Mouse (Mus musculus) heart, embryonic 11.5 days (tissue): ENCODE data around the gene C530008M17Rik. TPM values are rescaled to one million over a fixed set of nuclear protein-coding genes. Genes with fewer than 3 reads are reported as not detected.

Source experiments
- ATAC-seq: fragments of 200-750 bp; cut with Nextera tagmentation; replicated peaks from 2 replicates; pipeline ENCODE4 v1.8.0; 2017; ENCODE audit warnings: moderate library complexity; ENCODE audit not compliant: insufficient number of reproducible peaks, low FRiP score, low TSS enrichment
- H3K27ac ChIP-seq: fragments of 300-500 bp; sonication (generic); 2 replicates; pipeline ENCODE4 v1.5.1; 2014; ENCODE audit warnings: mild to moderate bottlenecking, low read depth, low read length
- H3K27me3 ChIP-seq: fragments of 300-500 bp; sonication (generic); 2 replicates; pipeline ENCODE4 v1.6.1; 2014; ENCODE audit warnings: mild to moderate bottlenecking, low read length, mixed read lengths; ENCODE audit not compliant: control insufficient read depth, insufficient read depth
- H3K36me3 ChIP-seq: fragments of 300-500 bp; sonication (generic); 2 replicates; pipeline ENCODE4 v1.6.1; 2014; ENCODE audit warnings: mild to moderate bottlenecking, low read length, moderate library complexity, mixed read lengths; ENCODE audit not compliant: control insufficient read depth, insufficient read depth
- H3K4me1 ChIP-seq: fragments of 300-500 bp; sonication (generic); 2 replicates; pipeline ENCODE4 v1.6.1; 2014; ENCODE audit warnings: low read length; ENCODE audit not compliant: control insufficient read depth, insufficient read depth
- H3K4me2 ChIP-seq: fragments of 300-500 bp; sonication (generic); 2 replicates; pipeline ENCODE4 v1.6.1; 2014; ENCODE audit warnings: mild to moderate bottlenecking, moderate library complexity
- H3K4me3 ChIP-seq: fragments of 300-500 bp; sonication (generic); 2 replicates; pipeline ENCODE4 v1.5.1; 2014; ENCODE audit warnings: low read depth, low read length
- H3K9ac ChIP-seq: fragments of 300-500 bp; sonication (generic); 2 replicates; pipeline ENCODE4 v1.6.1; 2014; ENCODE audit warnings: mild to moderate bottlenecking, low read depth, low read length, moderate library complexity
- H3K9me3 ChIP-seq: fragments of 300-500 bp; sonication (generic); replicated peaks from 2 replicates; pipeline ENCODE4 v1.6.1; 2016; ENCODE audit warnings: low read length; ENCODE audit not compliant: control insufficient read depth
- WGBS: fragments of 180-500 bp; shearing (Covaris S2); extraction: QIAGEN DNeasy Blood & Tissue Kit; methylation state at CpG from one replicate; pipeline ENCODE4 v1.1.7; 2014; ENCODE audit not compliant: insufficient replicate concordance; 5-methylcytosine and 5-hydroxymethylcytosine counted together
- polyA plus RNA-seq: library from polyadenylated mRNA; unstranded; fragments of >200 nt; fragmentation: Nextera tagmentation; extraction: Ambion mirVana; gene quantifications from 2 replicates; pipeline ENCODE4 v1.2.1, GENCODE M21; 2014

Gene C530008M17Rik
- polyA plus RNA-seq, 1 experiment from 2014 or later: 34.8 TPM

DNA sequence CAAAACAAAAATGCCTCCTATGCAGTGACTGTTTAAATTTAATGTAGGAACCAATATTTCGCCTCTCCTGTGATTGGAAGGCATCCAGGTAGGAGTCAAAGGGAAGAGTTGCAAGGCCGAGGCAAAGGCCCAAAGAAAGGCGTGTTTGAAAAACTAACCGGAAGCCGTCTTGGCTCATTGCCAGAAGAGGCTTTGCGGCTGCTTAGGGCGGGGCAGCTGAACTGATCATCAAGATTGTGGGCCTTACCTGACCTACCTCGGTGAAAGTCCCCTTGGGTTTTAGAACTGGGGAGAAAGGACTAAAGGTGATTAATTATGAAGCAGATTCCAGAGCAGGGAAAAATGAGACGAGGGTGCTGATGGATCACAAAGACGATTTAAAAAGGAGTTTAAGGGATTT, 143.2 kb downstream of the C530008M17Rik start:
- H3K27ac ChIP-seq: no peak overlapping the region
- WGBS: 76% methylated on average over 10 of the region's 10 CpGs
- ATAC-seq: no peak
- no peak overlapping the region for H3K4me2 ChIP-seq
- H3K4me3 ChIP-seq: no peak overlapping the region
- no peaks in the 10 kb centered on the region for H3K27me3 ChIP-seq
- H3K9me3 ChIP-seq: no peaks in the 10 kb centered on the region
- H3K36me3 ChIP-seq: no peaks in the 10 kb centered on the region
- H3K4me1 ChIP-seq: no peaks in the 10 kb centered on the region
- no peak overlapping the region for H3K9ac ChIP-seq

DNA sequence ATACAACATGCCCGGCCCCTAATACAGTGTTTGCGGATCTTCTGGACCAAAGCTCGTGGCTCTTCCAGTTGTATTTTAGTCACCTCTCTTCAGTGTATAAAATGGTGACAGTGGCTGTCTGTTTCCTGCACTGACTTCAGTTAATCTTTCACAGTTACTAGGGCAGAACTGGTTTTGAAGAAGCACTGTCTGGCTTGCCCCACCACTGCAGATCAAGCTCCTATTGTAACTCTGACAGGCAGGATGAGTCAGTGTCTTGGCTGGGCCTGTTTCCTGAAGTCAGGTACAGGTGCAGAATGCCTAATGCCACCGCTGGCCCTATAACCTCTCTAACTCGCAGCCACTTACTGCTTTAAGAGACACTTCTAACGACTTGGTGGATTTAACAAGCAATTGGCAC, 152.7 kb downstream of the C530008M17Rik start:
- H3K27me3 ChIP-seq: no peaks in the 10 kb centered on the region
- ATAC-seq: no peak
- H3K4me2 ChIP-seq: no peak overlapping the region
- H3K9ac ChIP-seq: no peak overlapping the region
- H3K9me3 ChIP-seq: no peaks in the 10 kb centered on the region
- WGBS: 84% methylated on average over 6 of the region's 6 CpGs
- no peaks in the 10 kb centered on the region for H3K36me3 ChIP-seq
- no peak overlapping the region for H3K4me3 ChIP-seq
- H3K4me1 ChIP-seq: no peaks in the 10 kb centered on the region; the same call in 1 of the 2 replicates
- no peak overlapping the region for H3K27ac ChIP-seq

DNA sequence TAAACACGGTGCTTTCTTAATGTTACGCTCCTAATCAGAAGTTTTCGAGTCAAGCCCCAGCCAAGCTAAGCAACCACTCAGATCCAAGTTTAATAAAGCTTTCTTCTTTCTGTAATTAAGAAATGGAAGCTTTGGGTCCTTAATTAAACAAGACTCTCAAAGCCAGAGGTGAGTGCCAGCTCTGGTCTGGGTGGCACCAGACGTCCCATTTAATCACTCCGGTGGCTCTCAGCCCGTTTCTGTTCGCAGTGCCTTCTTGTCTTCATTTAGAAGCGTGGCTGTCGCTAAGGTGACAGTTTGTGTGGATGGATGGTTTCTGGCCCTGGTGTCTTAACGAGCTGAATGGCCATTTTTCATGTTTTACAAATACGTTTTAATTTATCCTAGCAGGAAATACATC, 158.7 kb downstream of the C530008M17Rik start:
- ATAC-seq: no peak
- no peaks in the 10 kb centered on the region for H3K36me3 ChIP-seq
- H3K9me3 ChIP-seq: no peaks in the 10 kb centered on the region
- WGBS: 71% methylated on average over 11 of the region's 11 CpGs
- H3K4me3 ChIP-seq: no peak overlapping the region
- H3K4me1 ChIP-seq: no peaks in the 10 kb centered on the region; the same call in 1 of the 2 replicates
- no peak overlapping the region for H3K27ac ChIP-seq
- no peak overlapping the region for H3K4me2 ChIP-seq
- H3K9ac ChIP-seq: no peak overlapping the region
- H3K27me3 ChIP-seq: no peaks in the 10 kb centered on the region

DNA sequence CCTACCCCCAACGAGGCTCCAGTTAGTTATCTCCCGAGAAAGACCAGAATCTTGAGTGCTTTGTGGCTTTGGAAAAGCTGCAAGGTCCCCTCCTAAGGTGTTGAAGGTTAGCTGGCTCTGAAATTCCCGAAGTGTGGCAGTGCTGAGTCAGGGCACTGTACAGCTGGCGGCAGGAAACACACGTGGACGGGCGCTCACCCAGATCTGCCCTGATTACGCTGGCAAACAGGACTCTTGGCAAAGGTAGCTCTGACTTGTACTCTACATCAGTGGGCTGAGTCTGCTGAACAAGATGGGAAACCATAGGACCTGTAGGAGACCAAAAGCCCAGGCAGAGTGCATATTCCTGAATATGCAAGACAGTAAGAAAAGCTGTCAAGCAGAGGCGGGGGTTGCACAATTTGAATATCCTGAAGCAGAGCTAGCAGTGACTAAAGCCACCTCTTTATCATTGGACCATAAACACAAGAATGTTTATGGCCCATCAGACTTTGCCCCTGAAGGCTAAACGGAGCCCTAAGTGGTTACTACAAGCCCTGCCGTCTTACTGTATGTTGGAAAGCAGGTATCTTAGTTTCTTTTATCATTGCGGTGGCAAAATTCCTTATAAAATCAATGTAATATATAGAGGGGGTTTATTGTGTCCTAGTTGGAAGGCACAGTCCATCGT, 159.6 kb downstream of the C530008M17Rik start:
- Histone ChIP-seq H3K27ac (no peak overlapping the region), H3K9me3 (no peaks in the 10 kb centered on the region), H3K27me3 (no peaks in the 10 kb centered on the region), H3K4me3 (no peak overlapping the region), H3K4me2 (no peak overlapping the region), H3K9ac (no peak overlapping the region), H3K36me3 (no peaks in the 10 kb centered on the region), H3K4me1 (no peaks in the 10 kb centered on the region; the same call in 1 of the 2 replicates)
- ATAC-seq: no peak
- 55% methylated on average over 13 of the region's 13 CpGs for WGBS

DNA sequence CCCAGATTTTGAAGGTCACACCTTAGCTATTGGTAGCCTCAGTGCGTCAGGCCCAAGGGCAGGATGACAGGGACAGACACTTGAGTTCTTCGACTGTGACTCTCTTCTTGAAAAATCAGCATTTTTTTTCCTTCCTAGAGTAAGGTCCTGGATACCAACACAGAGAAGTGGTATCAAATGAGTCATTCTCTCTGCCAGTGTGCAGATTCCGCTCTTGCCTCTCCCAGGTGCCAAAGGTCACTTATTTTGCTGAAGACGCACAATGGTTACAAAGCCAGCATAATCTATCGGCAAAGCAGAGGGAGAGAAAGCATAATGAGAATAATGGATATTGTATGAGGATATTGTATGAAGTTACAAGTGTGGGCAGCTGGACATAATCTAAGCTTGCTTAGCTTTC, 160.4 kb downstream of the C530008M17Rik start:
- H3K9me3 ChIP-seq: no peaks in the 10 kb centered on the region
- no peak for ATAC-seq
- H3K36me3 ChIP-seq: no peaks in the 10 kb centered on the region
- no peaks in the 10 kb centered on the region for H3K27me3 ChIP-seq
- 80% methylated on average over 5 of the region's 5 CpGs for WGBS
- H3K4me2 ChIP-seq: no peak overlapping the region
- no peak overlapping the region for H3K4me3 ChIP-seq
- no peak overlapping the region for H3K27ac ChIP-seq
- no peaks in the 10 kb centered on the region for H3K4me1 ChIP-seq
- H3K9ac ChIP-seq: no peak overlapping the region

DNA sequence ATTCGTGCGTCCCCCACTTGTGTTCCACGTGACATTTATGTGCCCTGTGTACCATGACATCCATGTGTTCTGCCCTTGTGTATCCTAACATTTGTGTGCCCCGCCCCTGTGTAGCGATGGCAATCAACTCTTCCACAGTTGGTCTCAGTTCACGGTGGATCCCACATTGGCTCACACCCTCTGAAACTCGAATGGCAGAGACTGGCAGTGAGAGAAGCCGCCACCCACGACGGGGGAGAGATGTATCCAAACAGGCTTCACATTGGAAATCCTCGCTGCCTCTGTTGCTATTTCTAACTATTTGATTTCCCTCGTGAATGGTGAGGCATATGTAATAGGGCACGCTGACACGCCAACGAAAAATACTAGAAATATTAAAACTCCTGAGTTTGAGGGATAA, 161.4 kb downstream of the C530008M17Rik start:
- no peak overlapping the region for H3K4me3 ChIP-seq
- H3K9me3 ChIP-seq: no peaks in the 10 kb centered on the region
- no peaks in the 10 kb centered on the region for H3K36me3 ChIP-seq
- H3K4me1 ChIP-seq: no peaks in the 10 kb centered on the region
- no peak for ATAC-seq
- H3K4me2 ChIP-seq: no peak overlapping the region
- no peaks in the 10 kb centered on the region for H3K27me3 ChIP-seq
- whole genome bisulfite sequencing: 86% methylated on average over 15 of the region's 15 CpGs
- H3K9ac ChIP-seq: no peak overlapping the region
- no peak overlapping the region for H3K27ac ChIP-seq

DNA sequence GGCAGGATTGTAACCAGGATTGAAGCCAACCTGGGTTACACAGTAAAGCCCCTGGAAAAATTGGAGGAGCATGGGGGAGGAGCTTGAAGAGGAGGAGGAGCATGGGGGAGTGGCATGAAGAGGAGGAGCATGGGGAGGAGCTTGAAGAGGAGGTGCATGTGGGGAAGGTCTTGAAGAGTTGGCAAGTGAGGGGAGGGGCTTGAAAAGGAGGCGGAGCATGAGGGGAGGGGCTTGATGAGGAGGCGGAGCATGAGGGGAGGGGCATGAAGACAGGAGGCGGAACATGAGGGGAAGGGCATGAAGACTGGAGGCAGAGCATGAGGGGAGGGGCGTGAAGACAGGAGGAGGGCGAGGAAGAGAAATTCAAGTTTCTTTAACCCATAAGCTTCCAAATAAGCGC, 162.5 kb downstream of the C530008M17Rik start:
- Histone ChIP-seq H3K4me2 (no peak overlapping the region), H3K27ac (no peak overlapping the region), H3K27me3 (no peaks in the 10 kb centered on the region), H3K9me3 (no peaks in the 10 kb centered on the region), H3K4me3 (no peak overlapping the region), H3K4me1 (no peaks in the 10 kb centered on the region), H3K36me3 (no peaks in the 10 kb centered on the region), H3K9ac (no peak overlapping the region)
- 64% methylated on average over 6 of the region's 6 CpGs for WGBS
- ATAC-seq: no peak

DNA sequence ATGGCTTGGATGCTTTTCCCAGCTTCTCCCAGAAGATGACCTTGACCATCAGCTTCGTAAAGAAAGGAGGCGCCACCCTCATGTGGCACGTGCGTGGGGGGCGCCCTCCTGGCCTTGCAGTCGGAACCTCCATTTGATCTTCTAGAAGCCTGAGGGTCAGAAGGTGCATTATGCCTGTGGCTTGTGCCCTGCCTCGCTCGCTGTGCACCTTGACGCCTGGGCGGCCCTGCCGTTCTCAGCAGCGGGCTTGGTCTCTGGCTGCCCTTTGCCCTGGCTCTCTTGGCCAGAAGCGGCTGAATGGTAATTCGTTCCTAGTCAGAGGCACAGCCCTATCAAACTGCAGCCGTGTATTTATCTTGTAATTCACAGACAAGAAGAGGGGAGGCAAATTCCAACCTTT, 165.8 kb downstream of the C530008M17Rik start:
- no peak overlapping the region for H3K27ac ChIP-seq
- H3K9me3 ChIP-seq: no peaks in the 10 kb centered on the region
- no peak overlapping the region for H3K4me2 ChIP-seq
- no peak overlapping the region for H3K9ac ChIP-seq
- no peaks in the 10 kb centered on the region for H3K36me3 ChIP-seq
- no peaks in the 10 kb centered on the region for H3K4me1 ChIP-seq
- H3K4me3 ChIP-seq: no peak overlapping the region
- no peak for ATAC-seq
- WGBS: 77% methylated on average over 15 of the region's 15 CpGs
- H3K27me3 ChIP-seq: no peaks in the 10 kb centered on the region

DNA sequence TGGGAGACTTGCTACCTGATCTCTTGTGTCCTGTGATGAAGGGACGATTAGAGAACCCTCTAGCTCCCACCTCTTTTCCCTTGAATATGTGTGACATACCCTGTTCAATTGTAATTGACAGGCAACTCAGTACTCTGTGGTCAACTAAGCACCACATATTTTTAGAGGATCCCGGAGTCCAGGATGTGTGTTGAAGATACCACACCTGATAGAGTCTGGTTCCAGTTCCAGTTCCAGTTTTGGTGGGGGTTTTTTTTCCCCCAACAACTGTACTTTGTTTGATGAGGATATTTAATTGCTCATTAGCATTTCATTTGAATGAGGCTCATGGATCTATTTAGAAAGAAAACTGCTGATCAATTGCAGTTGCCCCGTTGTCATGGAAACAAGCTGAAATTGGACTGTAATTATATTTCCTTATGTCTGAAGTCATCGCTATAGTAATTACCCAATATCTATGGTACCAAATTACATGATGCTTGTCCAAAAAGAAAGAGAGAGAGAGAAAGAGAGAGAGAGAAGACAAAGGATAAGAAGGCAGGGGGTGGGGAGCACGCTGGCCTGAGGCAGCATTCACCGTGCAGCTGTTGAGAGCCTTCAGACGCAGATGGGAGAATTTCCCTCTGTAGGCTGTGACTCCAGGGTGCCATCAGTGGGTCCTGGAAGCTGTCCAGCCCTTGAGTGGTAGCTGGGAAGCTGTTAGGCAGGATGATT, 172.4 kb downstream of the C530008M17Rik start:
- no peak for ATAC-seq
- H3K4me1 ChIP-seq: no peaks in the 10 kb centered on the region
- H3K27ac ChIP-seq: no peak overlapping the region
- H3K27me3 ChIP-seq: no peaks in the 10 kb centered on the region
- no peak overlapping the region for H3K4me3 ChIP-seq
- no peaks in the 10 kb centered on the region for H3K9me3 ChIP-seq
- no peak overlapping the region for H3K9ac ChIP-seq
- no peaks in the 10 kb centered on the region for H3K36me3 ChIP-seq
- 77% methylated on average over 7 of the region's 7 CpGs for WGBS
- H3K4me2 ChIP-seq: no peak overlapping the region
